Mouse (Mus musculus) midbrain, embryonic 13.5 days (tissue): ENCODE data around the gene Efna4. TPM values are rescaled to one million over a fixed set of nuclear protein-coding genes. Genes with fewer than 3 reads are reported as not detected.

Experiments
- polyA plus RNA-seq: library from polyadenylated mRNA; unstranded; fragments of >200 nt; fragmentation: Nextera tagmentation; extraction: Ambion mirVana; gene quantifications from 2 replicates; pipeline ENCODE4 v1.2.1, GENCODE M21; 2015

Efna4 gene
- polyA plus RNA-seq, 1 experiment from 2014 or later, result 11.4 TPM

Other genes with a start within 250 kb of the Efna4 start
- gene Rusc1, start 244.7 kb downstream of the Efna4 start, polyA plus RNA-seq, result 59.8 and 69.5 TPM in 2 replicates
- not detected in 2 replicates for gene Gm43738, start 236.9 kb downstream of the Efna4 start, polyA plus RNA-seq
- gene Fdps, start 236.1 kb downstream of the Efna4 start, polyA plus RNA-seq, result 351 and 358 TPM in 2 replicates
- 0.24 TPM in 1 of 2 replicates, not detected in the other for gene Pklr, start 201.9 kb downstream of the Efna4 start, polyA plus RNA-seq
- 28.9 and 32.3 TPM in 2 replicates for gene Hcn3, start 177.8 kb downstream of the Efna4 start, polyA plus RNA-seq
- gene Clk2, start 173.2 kb downstream of the Efna4 start, polyA plus RNA-seq, result 24.9 and 32.9 TPM in 2 replicates
- gene Scamp3, start 160.6 kb downstream of the Efna4 start, polyA plus RNA-seq, result 110 and 116 TPM in 2 replicates
- 27.5 and 31.3 TPM in 2 replicates for gene Fam189b, start 154.9 kb downstream of the Efna4 start, polyA plus RNA-seq
- 43.5 and 46.7 TPM in 2 replicates for gene Gba, start 135.1 kb downstream of the Efna4 start, polyA plus RNA-seq
- 82.9 and 86.2 TPM in 2 replicates for gene Thbs3, start 122.8 kb downstream of the Efna4 start, polyA plus RNA-seq
- gene Mtx1, start 110.9 kb downstream of the Efna4 start, polyA plus RNA-seq, result 158 and 165 TPM in 2 replicates
- 3.2 and 3.4 TPM in 2 replicates for gene Muc1, start 109.0 kb downstream of the Efna4 start, polyA plus RNA-seq
- 205 and 209 TPM in 2 replicates for gene Krtcap2, start 92.1 kb downstream of the Efna4 start, polyA plus RNA-seq
- gene Trim46, start 91.7 kb downstream of the Efna4 start, polyA plus RNA-seq, result 58.6 and 59.4 TPM in 2 replicates
- gene Dpm3, start 78.7 kb downstream of the Efna4 start, polyA plus RNA-seq, result 74.6 and 75.9 TPM in 2 replicates
- gene Slc50a1, start 67.5 kb downstream of the Efna4 start, polyA plus RNA-seq, result 31.8 and 37.5 TPM in 2 replicates
- gene Efna1, start 56.9 kb downstream of the Efna4 start, polyA plus RNA-seq, result 9.7 and 10.7 TPM in 2 replicates
- 21.8 and 22.5 TPM in 2 replicates for gene Efna3, start 15.1 kb downstream of the Efna4 start, polyA plus RNA-seq
- 28.2 and 34.2 TPM in 2 replicates for gene Adam15, start 12.0 kb upstream of the Efna4 start, polyA plus RNA-seq
- gene Dcst2, start 23.9 kb upstream of the Efna4 start, polyA plus RNA-seq, result 0.19 and 0.24 TPM in 2 replicates
- gene Dcst1, start 27.2 kb upstream of the Efna4 start, polyA plus RNA-seq, result 0.88 and 0.93 TPM in 2 replicates
- 0.45 and 0.54 TPM in 2 replicates for gene Zbtb7b, start 56.7 kb upstream of the Efna4 start, polyA plus RNA-seq
- 1.5 TPM in 1 of 2 replicates, not detected in the other for gene Lenep, start 64.8 kb upstream of the Efna4 start, polyA plus RNA-seq
- gene Flad1, start 73.8 kb upstream of the Efna4 start, polyA plus RNA-seq, result 37.2 and 37.8 TPM in 2 replicates
- gene Cks1b, start 80.4 kb upstream of the Efna4 start, polyA plus RNA-seq, result 176 and 177 TPM in 2 replicates
- 17.3 and 17.8 TPM in 2 replicates for gene Shc1, start 80.4 kb upstream of the Efna4 start, polyA plus RNA-seq
- 37.4 and 43.4 TPM in 2 replicates for gene Pygo2, start 92.2 kb upstream of the Efna4 start, polyA plus RNA-seq
- gene Pbxip1, start 98.7 kb upstream of the Efna4 start, polyA plus RNA-seq, result 12.2 and 14.1 TPM in 2 replicates
- 99.9 and 104 TPM in 2 replicates for gene Pmvk, start 116.5 kb upstream of the Efna4 start, polyA plus RNA-seq
- 4.4 and 5.0 TPM in 2 replicates for gene Kcnn3, start 182.1 kb upstream of the Efna4 start, polyA plus RNA-seq